Mouse (Mus musculus) bone marrow macrophage, adult 2 months (primary cell): ENCODE data around the gene Ubap2l.

Source experiments
- CTCF ChIP-seq: IDR thresholded peaks from 2 replicates; pipeline ENCODE4 v1.5.1; 2012; ENCODE audit warnings: low read depth, mild to moderate bottlenecking, low read length, moderate library complexity
- POLR2A ChIP-seq: IDR thresholded peaks from 2 replicates; pipeline ENCODE4 v1.6.1; 2012; ENCODE audit warnings: mild to moderate bottlenecking, low read depth, low read length, borderline replicate concordance

DNA sequence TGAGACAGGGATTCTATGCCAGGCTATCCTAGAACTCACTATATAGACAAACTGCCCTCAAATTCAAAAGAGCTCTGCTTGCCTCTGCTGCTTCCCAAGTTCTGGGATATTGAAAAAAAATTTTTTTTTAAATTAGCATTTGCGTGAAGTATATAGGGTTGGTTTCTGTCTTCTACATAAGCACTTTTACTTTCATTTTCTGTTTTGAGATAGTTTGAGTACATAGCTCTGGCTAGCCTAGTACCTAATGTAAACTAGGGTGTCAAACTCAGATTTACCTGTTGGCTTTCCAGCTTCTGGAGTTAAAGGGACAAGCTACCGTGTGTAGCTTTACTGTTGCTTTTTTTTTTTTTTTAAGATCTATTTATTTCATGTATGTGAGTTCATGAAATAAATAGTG is 49.2 kb upstream of the Ubap2l start:
- TF ChIP-seq CTCF (no peak), POLR2A (no peak)
